Mouse (Mus musculus) megakaryocyte, embryonic 14.5 days (primary cell): ENCODE data around the gene Spsb4.

Experiments
- FLI1 ChIP-seq: IDR thresholded peaks from 2 replicates; pipeline ENCODE4 v1.6.1; 2012; ENCODE audit warnings: low read length, inconsistent platforms, mixed read lengths
- GATA1 ChIP-seq: IDR thresholded peaks from 3 replicates; pipeline ENCODE4 v1.6.1; 2012; ENCODE audit warnings: mixed read lengths, low read length, inconsistent platforms, borderline replicate concordance

- TF ChIP-seq GATA1 (no peak), FLI1 (no peak)
Measured at GRCm38 (mm10) chr9:96914851-96915250, 103.8 kb downstream of the Spsb4 start.
